Mouse (Mus musculus) fibroblast of lung, adult 2 months (primary cell): ENCODE data around the gene Gstt1.
"Not testable (repeated sequence)": the region's sequence is repeated elsewhere in the genome, so short reads cannot be mapped to it uniquely, and the experiment has no call there.

Experiments
- DNase-seq: peaks from one replicate; pipeline ENCODE4 v3.0.0-alpha.2; 2011; ENCODE audit warnings: low read depth

Gene Gstt1

GRCm38 (mm10) chr10:75798176-75798696 lies at the start of gene Gstt1:
Gstt1 (minus strand) TSS chr10:75798584.
- no peak for DNase-seq

- DNase-seq, result no peak
Measured at GRCm38 (mm10) chr10:75845306-75845930, 47.0 kb upstream of the Gstt1 start.

- DNase-seq, result no peak
Measured at GRCm38 (mm10) chr10:75844800-75845199, 46.4 kb upstream of the Gstt1 start.

DNA sequence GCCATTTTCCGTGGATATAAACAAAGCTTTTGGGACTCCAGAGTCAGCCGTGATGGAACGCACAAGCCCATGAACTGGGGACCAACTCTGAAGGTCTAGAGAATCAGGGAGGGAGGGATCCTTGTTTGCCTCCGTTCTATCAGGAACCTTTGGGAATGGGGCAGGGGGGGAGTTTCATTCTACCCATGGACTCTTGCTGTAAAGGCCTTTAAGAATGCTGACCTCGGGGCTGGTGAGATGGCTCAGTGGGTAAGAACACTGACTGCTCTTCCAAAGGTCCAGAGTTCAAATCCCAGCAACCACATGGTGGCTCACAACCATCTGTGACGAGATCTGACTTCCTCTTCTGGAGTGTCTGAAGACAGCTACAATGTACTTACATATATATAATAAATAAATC lies 45.5 kb upstream of the Gstt1 start:
- not testable (repeated sequence) for DNase-seq

GRCm38 (mm10) chr10:75839092-75839491 lies 40.7 kb upstream of the Gstt1 start:
- no peak for DNase-seq

GRCm38 (mm10) chr10:75837248-75837759 lies 38.9 kb upstream of the Gstt1 start, which contains the start of gene Gstt2:
Gstt2 (minus strand) TSS chr10:75837424.
- DNase-seq, result peak; percentile 96

DNA sequence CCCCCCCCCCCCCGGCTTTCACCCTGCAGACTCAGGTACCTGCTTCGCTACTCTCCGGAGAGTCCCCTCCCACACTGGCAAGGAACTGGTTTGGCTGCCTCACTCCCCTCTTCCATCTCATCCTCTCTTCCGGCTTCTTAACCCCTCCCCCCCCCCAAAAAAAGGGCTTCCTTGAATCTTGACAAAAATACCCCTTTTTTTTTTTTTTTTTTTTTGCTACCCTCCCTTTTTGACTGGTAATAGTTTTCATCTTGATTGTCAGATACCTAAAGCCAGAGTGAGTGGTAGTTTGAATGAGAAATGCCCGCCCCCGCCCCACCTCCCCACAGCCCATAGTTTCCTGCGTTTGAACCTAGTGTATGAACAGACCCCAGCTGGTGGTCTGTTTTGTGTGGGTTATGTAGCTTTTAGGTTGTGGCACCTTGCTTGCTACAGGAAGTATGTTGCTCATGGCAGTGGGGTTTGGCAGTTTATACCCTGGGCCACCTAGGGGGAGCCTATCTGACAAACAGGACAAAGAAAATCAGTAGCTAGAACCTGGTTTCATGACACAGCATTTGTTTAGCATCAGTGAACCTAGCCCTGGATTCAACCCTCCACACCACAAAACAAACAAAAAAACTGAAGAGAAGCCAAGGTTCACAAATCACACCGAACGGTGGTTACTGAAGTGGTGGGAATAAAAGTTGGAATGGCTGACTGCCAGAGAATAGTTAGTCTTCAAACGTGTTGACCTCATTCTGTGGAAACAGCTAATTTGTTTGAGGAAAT lies 37.6 kb upstream of the Gstt1 start:
- peak; percentile 42 for DNase-seq

GRCm38 (mm10) chr10:75835307-75835706 lies 36.9 kb upstream of the Gstt1 start:
- DNase-seq, result no peak

DNA sequence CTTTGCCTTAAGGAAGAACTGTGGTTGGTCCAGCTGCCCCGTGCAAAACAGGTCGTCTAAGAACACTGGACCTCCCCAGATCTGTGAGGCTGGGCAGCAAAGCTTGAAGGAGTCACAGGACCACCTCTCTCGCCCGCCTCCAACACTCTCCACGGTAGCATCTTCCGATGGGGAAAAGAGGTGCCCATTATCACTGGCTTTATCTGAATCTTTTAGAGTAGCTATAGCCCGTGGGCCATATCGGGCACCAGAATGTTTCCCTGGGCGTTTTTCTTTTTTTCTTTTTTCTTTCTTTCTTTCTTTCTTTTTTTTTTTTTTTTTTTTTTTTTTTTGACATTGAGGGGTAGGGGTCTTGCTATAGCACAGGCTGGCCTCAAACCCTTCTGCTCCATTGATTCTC lies 36.3 kb upstream of the Gstt1 start:
- no peak for DNase-seq

- no peak for DNase-seq
Measured at GRCm38 (mm10) chr10:75834250-75834649, 35.9 kb upstream of the Gstt1 start.

GRCm38 (mm10) chr10:75833456-75834080 lies 35.2 kb upstream of the Gstt1 start:
- no peak for DNase-seq

DNA sequence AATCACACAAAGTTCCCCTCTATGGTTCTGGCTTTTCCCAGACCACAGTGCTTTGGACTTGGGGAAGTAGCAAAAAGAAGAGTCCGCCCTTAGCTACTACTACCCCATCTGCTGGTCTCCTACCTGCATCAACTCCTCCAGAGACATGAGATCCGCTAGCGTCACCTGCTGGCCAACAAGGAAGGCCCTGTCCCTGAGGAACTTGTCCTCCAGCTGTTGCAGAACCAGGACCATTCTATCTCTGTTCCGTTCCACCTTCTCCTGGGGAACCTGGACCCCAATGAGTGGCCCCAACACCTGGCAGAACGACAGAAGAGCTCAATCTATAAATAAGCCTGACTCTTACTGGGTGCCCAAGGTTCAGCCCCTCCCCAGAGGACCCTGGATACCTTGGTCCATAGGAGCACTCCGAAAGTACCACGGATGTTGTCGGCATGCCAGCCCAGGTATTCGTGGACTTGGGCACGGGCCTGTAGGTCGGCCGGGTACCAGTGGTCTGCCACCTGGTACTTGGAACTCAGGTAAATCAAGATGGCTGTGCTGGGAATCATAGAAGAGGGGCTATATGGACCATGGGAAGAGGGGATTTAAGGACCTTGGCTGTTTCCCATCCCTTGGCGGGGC lies 34.0 kb upstream of the Gstt1 start:
- peak; percentile 54 for DNase-seq

GRCm38 (mm10) chr10:75830275-75830670 lies 31.9 kb upstream of the Gstt1 start:
- DNase-seq, result no peak

GRCm38 (mm10) chr10:75829529-75830274 lies 31.3 kb upstream of the Gstt1 start:
- DNase-seq, result no peak

DNA sequence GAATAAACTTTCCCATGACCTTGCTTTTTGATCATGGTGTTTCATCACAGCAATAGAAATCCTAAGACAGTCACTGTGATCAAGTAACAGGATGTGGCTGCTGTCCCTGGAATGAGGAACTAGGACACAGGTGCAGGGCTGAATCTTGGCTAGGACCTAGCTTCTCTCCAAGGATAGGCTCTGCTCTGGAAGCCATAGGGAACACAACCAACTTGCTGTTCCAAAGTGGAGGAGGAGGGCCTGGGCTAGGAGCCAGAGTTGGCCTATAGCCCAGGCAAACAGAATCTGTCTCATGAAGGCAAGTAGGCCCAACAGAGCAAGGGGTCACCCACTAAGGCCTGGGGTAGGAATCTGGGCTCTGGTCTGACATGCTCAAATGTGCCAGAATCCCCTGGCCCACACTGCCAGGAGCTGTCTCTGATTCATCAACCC lies 30.1 kb upstream of the Gstt1 start:
- peak; percentile 79 for DNase-seq

GRCm38 (mm10) chr10:75827668-75828360 lies 29.4 kb upstream of the Gstt1 start:
- DNase-seq, result peak; percentile 83

GRCm38 (mm10) chr10:75824530-75824929 lies 26.1 kb upstream of the Gstt1 start:
- no peak for DNase-seq

DNA sequence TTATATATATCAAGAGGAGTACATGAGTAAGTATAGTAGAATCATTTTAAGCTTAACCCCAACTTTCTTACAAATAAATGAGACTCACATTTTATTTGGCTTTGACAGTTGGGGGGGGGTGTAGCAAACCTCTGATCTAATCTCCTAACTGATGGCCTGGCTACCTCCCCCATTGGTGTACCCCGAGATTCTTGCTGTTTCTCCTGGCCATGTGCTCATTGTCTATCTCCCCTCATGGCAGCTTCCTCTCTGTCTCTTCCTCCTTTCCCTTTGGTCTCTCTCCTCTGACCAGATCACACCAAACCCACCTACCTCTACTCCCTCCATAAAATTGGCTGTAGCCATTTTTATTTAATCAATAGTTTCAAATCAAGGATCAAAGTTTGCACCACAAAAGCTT lies 25.4 kb upstream of the Gstt1 start:
- no peak for DNase-seq

- DNase-seq, result no peak
Measured at GRCm38 (mm10) chr10:75822443-75822842, 24.1 kb upstream of the Gstt1 start, which contains the start of gene Gstt4. Gstt4 (minus strand) TSS chr10:75822543.

GRCm38 (mm10) chr10:75819882-75820281 lies 21.5 kb upstream of the Gstt1 start:
- no peak for DNase-seq

- DNase-seq, result no peak
Measured at GRCm38 (mm10) chr10:75818641-75819040, 20.3 kb upstream of the Gstt1 start.
